Mouse (Mus musculus) embryo, embryonic 11 days (tissue): Measurements from ENCODE around the gene Actrt2.

Source experiments
- DNase-seq: peaks from one replicate; pipeline ENCODE4 v3.0.0-alpha.2; 2015

The Actrt2 gene

GRCm38 (mm10) chr4:154667767-154668166 lies at the start of gene Actrt2:
Gene Actrt2 (minus strand): TSS chr4:154667867.
- no peak for DNase-seq

- DNase-seq: peak; percentile 57
Measured at GRCm38 (mm10) chr4:154709391-154710107, 41.9 kb upstream of the Actrt2 start.

- no peak for DNase-seq
Measured at GRCm38 (mm10) chr4:154708811-154709210, 41.1 kb upstream of the Actrt2 start.

- DNase-seq: no peak
Measured at GRCm38 (mm10) chr4:154708223-154708622, 40.6 kb upstream of the Actrt2 start.

- no peak for DNase-seq
Measured at GRCm38 (mm10) chr4:154707521-154707920, 39.9 kb upstream of the Actrt2 start.

GRCm38 (mm10) chr4:154706442-154706841 lies 38.8 kb upstream of the Actrt2 start:
- no peak for DNase-seq

- no peak for DNase-seq
Measured at GRCm38 (mm10) chr4:154705681-154706080, 38.0 kb upstream of the Actrt2 start.

GRCm38 (mm10) chr4:154705056-154705455 lies 37.4 kb upstream of the Actrt2 start:
- no peak for DNase-seq

- DNase-seq: no peak
Measured at GRCm38 (mm10) chr4:154704591-154704990, 36.9 kb upstream of the Actrt2 start.

GRCm38 (mm10) chr4:154703426-154704070 lies 35.9 kb upstream of the Actrt2 start:
- no peak for DNase-seq

GRCm38 (mm10) chr4:154702931-154703330 lies 35.3 kb upstream of the Actrt2 start:
- no peak for DNase-seq

GRCm38 (mm10) chr4:154702186-154702585 lies 34.5 kb upstream of the Actrt2 start:
- no peak for DNase-seq

GRCm38 (mm10) chr4:154700921-154701412 lies 33.3 kb upstream of the Actrt2 start:
- DNase-seq: no peak

- no peak for DNase-seq
Measured at GRCm38 (mm10) chr4:154700436-154700835, 32.8 kb upstream of the Actrt2 start.

GRCm38 (mm10) chr4:154699236-154699635 lies 31.6 kb upstream of the Actrt2 start:
- DNase-seq: no peak

- no peak for DNase-seq
Measured at GRCm38 (mm10) chr4:154698631-154699030, 31.0 kb upstream of the Actrt2 start.

- DNase-seq: no peak
Measured at GRCm38 (mm10) chr4:154698021-154698590, 30.4 kb upstream of the Actrt2 start.

GRCm38 (mm10) chr4:154697476-154697875 lies 29.8 kb upstream of the Actrt2 start:
- no peak for DNase-seq

- DNase-seq: no peak
Measured at GRCm38 (mm10) chr4:154696552-154696951, 28.9 kb upstream of the Actrt2 start.

GRCm38 (mm10) chr4:154696146-154696545 lies 28.5 kb upstream of the Actrt2 start:
- peak; percentile 72 for DNase-seq

GRCm38 (mm10) chr4:154694361-154694760 lies 26.7 kb upstream of the Actrt2 start:
- DNase-seq: no peak

GRCm38 (mm10) chr4:154693348-154694015 lies 25.8 kb upstream of the Actrt2 start:
- DNase-seq: peak; percentile 71

- no peak for DNase-seq
Measured at GRCm38 (mm10) chr4:154683068-154683752, 15.5 kb upstream of the Actrt2 start.
